Mouse (Mus musculus) T-cell, adult 66 days (primary cell): ENCODE data around the gene Defb13. TPM values are rescaled to one million over a fixed set of nuclear protein-coding genes. Genes with fewer than 3 reads are reported as not detected.

Source experiments
- total RNA-seq, 2 experiments: library from RNA; stranded (reverse); gene quantifications; 3 replicates in 1 of 2; 4 replicates in 1 of 2; pipeline ENCODE4 v1.2.4; 2023

Gene Defb13
- total RNA-seq: not detected

GRCm38 (mm10) chr8:21946462-21946861, at the start of gene Defb13:
Gene Defb13, plus strand, starts transcription at chr8:21946762.

DNA sequence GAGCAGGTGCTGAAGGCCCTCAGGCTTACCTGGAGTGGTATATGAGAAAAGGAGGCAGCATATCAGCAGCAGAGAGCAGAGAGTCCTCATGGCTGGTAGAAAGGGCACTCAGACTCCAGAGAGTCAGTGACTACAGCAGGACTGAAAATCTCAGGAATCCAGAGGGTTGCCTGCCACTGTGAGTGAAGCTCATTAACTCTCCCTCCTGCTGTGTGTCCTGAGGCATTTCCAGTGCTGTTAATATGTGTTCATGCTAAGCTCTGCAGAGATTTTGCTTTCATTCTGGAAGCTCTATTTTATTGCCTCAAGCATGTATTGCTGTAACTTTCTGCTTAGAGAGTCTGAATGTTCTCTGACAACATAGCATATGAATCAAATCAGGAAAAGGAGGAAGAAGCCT, 40.3 kb upstream of the Defb13 start, which contains the start of gene Defb11:
Gene Defb11, minus strand, starts transcription at position 123 of the 400 bp plus-strand sequence.

DNA sequence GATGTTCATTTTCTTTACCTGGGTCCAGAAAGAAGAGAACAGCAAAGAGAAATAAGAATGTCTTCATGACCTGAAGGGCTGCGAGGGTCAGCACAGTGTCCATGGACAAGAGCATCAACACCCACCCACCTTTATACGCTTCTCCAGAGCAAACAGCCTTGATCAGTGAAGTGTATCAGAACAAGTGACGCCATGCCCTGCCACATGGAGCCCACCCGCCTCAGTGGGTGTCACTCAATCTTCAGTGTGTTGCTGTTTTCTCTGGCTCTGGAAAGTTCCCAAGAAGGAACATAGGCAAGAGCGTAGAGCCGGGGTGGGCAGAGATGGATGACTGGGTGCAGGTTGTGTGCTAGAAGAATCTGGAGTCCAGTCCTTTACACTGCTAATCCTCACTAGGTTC, 14.0 kb upstream of the Defb13 start, which contains the start of gene Defb15:
Gene Defb15, minus strand, starts transcription at position 101 of the 400 bp plus-strand sequence.

GRCm38 (mm10) chr8:21938052-21938451, 8.5 kb upstream of the Defb13 start, which contains the start of gene Defb35:
Gene Defb35, plus strand, starts transcription at chr8:21938352.

GRCm38 (mm10) chr8:21958414-21958813, 11.9 kb downstream of the Defb13 start, which contains the start of gene Fam90a1a:
Gene Fam90a1a, plus strand, starts transcription at chr8:21958714.

DNA sequence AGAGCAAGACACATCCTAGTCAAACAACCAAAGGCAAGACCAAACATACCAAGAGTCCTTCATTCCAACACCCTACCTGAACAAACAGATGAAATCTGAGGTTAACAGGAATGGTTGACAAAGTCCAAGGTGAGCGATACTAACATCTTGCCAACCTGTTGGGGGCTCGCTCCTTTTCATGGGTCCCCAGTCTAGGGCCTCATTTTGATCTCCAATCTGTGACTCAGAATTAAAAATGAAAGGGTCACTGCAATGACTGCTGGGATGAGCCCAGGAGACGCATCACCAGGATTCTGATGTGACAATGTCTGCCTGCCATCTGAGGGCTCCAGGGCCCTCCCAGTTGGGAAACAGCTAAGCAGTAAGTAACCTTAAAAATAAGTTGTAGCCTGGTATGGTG, 22.9 kb downstream of the Defb13 start, which contains the start of gene Ccdc70:
Gene Ccdc70, plus strand, starts transcription at position 301 of the 400 bp plus-strand sequence.

Other genes starting within 250 kb of the Defb13 start
- not detected for gene AY761184, start 243.1 kb upstream of the Defb13 start, total RNA-seq
- gene Defa24, start 212.3 kb upstream of the Defb13 start, total RNA-seq: not detected
- gene Defb50, start 123.2 kb upstream of the Defb13 start, total RNA-seq: not detected
- gene Defb2, start 106.8 kb upstream of the Defb13 start, total RNA-seq: not detected
- gene Defb10, start 87.9 kb upstream of the Defb13 start, total RNA-seq: not detected
- gene Defb9, start 61.3 kb upstream of the Defb13 start, total RNA-seq: not detected
- not detected for gene Defb11, start 40.4 kb upstream of the Defb13 start, total RNA-seq
- not detected for gene Defb15, start 14.1 kb upstream of the Defb13 start, total RNA-seq
- gene Defb35, start 8.4 kb upstream of the Defb13 start, total RNA-seq: not detected
- not detected for gene Fam90a1a, start 12.0 kb downstream of the Defb13 start, total RNA-seq
- gene Ccdc70, start 23.0 kb downstream of the Defb13 start, total RNA-seq: not detected
- gene Atp7b, start 113.5 kb downstream of the Defb13 start, total RNA-seq: under 1 TPM in 1 of 2 experiments, not detected in 1; 0.53 TPM
- 10 to 100 TPM; 22.5 to 24.1 TPM for gene Alg11, start 114.0 kb downstream of the Defb13 start, total RNA-seq
- not detected for gene Nek5, start 178.3 kb downstream of the Defb13 start, total RNA-seq
- 1 to 10 TPM; 5.7 to 8.2 TPM for gene Nek3, start 219.7 kb downstream of the Defb13 start, total RNA-seq
- gene Ckap2, start 239.1 kb downstream of the Defb13 start, total RNA-seq: 1 to 10 TPM; 5.6 to 6.9 TPM
- gene Vps36, start 246.0 kb downstream of the Defb13 start, total RNA-seq: 10 to 100 TPM; 28.0 to 39.3 TPM